Mouse (Mus musculus) cerebellum, postnatal 10 days (tissue): Measurements from ENCODE around the gene Hs3st5.
"Not testable (repeated sequence)": the region's sequence is repeated elsewhere in the genome, so short reads cannot be mapped to it uniquely, and the experiment has no call there.

Source experiments
- DNase-seq, 2 experiments: peaks; one replicate each; pipeline ENCODE4 v3.0.0; 2021; ENCODE audit warnings: mixed read lengths in 2 of 2

Hs3st5 gene

GRCm38 (mm10) chr10:36506727-36507555, at the start of gene Hs3st5:
Gene Hs3st5 (plus strand): TSS chr10:36506814.
- peak; percentile 85 to 90 for DNase-seq

GRCm38 (mm10) chr10:36468664-36469063, 38.0 kb upstream of the Hs3st5 start:
- DNase-seq: no peak

- DNase-seq: peak; percentile 75 to 79
These were observed 35.5 kb upstream of the Hs3st5 start for GRCm38 (mm10) chr10:36471135-36471534.

GRCm38 (mm10) chr10:36474834-36475233, 31.8 kb upstream of the Hs3st5 start:
- DNase-seq: no peak

GRCm38 (mm10) chr10:36477543-36477942, 29.1 kb upstream of the Hs3st5 start:
- DNase-seq: no peak

GRCm38 (mm10) chr10:36483362-36483761, 23.3 kb upstream of the Hs3st5 start:
- DNase-seq: no peak

GRCm38 (mm10) chr10:36484011-36484410, 22.6 kb upstream of the Hs3st5 start:
- DNase-seq: no peak

GRCm38 (mm10) chr10:36484728-36485300, 21.8 kb upstream of the Hs3st5 start:
- DNase-seq: no peak

- DNase-seq: peak; percentile 22 to 24
These were observed 13.0 kb upstream of the Hs3st5 start for GRCm38 (mm10) chr10:36493566-36493965.

- DNase-seq: peak; percentile 45 to 63
These were observed 6.9 kb upstream of the Hs3st5 start for GRCm38 (mm10) chr10:36499713-36500112.

- peak; percentile 75 for DNase-seq
These were observed 434 bp upstream of the Hs3st5 start for GRCm38 (mm10) chr10:36506033-36506726.

GRCm38 (mm10) chr10:36507556-36507870, 899 bp downstream of the Hs3st5 start:
- DNase-seq: no peak

- peak; percentile 32 to 35 for DNase-seq
These were observed 1.5 kb downstream of the Hs3st5 start for GRCm38 (mm10) chr10:36507991-36508546.

GRCm38 (mm10) chr10:36509477-36509876, 2.9 kb downstream of the Hs3st5 start:
- DNase-seq: no peak

- no peak for DNase-seq
These were observed 17.3 kb downstream of the Hs3st5 start for GRCm38 (mm10) chr10:36523881-36524280.

- DNase-seq: peak; percentile 51 to 58
These were observed 27.2 kb downstream of the Hs3st5 start for GRCm38 (mm10) chr10:36533633-36534335.

GRCm38 (mm10) chr10:36546622-36547021, 40.0 kb downstream of the Hs3st5 start:
- DNase-seq: peak; percentile 36 to 64

- not testable (repeated sequence) for DNase-seq
These were observed 41.1 kb downstream of the Hs3st5 start for GRCm38 (mm10) chr10:36547713-36548112.

- DNase-seq: no peak
These were observed 47.4 kb downstream of the Hs3st5 start for GRCm38 (mm10) chr10:36554057-36554456.

GRCm38 (mm10) chr10:36554941-36555888, 48.6 kb downstream of the Hs3st5 start:
- peak in 1 of 2 experiments; percentile 8 for DNase-seq

GRCm38 (mm10) chr10:36556128-36556527, 49.5 kb downstream of the Hs3st5 start:
- DNase-seq: no peak

- no peak for DNase-seq
These were observed 51.1 kb downstream of the Hs3st5 start for GRCm38 (mm10) chr10:36557673-36558072.
